Mouse (Mus musculus): ENCODE data around the gene Uchl3. TPM values are rescaled to one million over a fixed set of nuclear protein-coding genes. Genes with fewer than 3 reads are reported as not detected.

Uchl3 gene
- polyA plus RNA-seq, 1 experiment from 2014 or later = 53.0 TPM

- CTCF ChIA-PET = no interaction called here
- POLR2A ChIA-PET = no interaction called here
- no peak for TF ChIP-seq CTCF (IDR thresholded peaks at IDR 0.05)
- ATAC-seq = no peak
- H3K27me3 ChIP-seq = no peaks in the 10 kb centered on the region
- in situ Hi-C loops (cut with MboI; ENCODE audit: low pct_unique_long_range_greater_than_20kb) = no loop called here
- DNase-seq (ENCODE audit: low read depth, low spot score) = no peak
Observed at GRCm38 (mm10) chr14:101666056-101666455, 12.3 kb downstream of the Uchl3 start.

DNA sequence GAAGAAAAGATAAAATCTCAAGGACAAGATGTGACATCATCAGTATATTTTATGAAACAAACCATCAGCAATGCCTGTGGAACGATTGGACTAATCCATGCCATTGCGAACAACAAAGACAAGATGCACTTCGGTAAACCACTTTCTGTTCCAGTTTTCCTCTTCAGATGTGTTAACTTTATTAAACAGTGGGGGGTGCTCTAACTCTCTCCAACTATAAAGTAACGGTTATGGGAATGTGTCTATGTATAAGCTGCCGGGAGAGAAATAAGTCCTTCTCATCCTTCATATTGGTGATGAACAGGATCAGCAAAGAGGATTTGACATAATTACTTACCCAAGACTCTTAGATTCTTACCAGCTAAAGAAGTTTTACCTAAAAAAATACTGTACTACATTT is 12.8 kb downstream of the Uchl3 start:
- DNase-seq (ENCODE audit: low read depth, low spot score) (no peak), ATAC-seq (no peak)
- in situ Hi-C loops (cut with MboI; ENCODE audit: low pct_unique_long_range_greater_than_20kb) = no loop called here
- ChIA-PET CTCF (interaction anchor here (1.5 kb wide), 2 partner anchors 14 to 20 kb away, joined by 3 to 4 read pairs; no protein-coding TSS in a partner anchor), POLR2A (no interaction called here)
- TF ChIP-seq CTCF (IDR thresholded peaks at IDR 0.05) = peak; percentile 39
- no peaks in the 10 kb centered on the region for H3K27me3 ChIP-seq

- in situ Hi-C loops (cut with MboI; ENCODE audit: low pct_unique_long_range_greater_than_20kb) = no loop called here
- TF ChIP-seq CTCF (IDR thresholded peaks at IDR 0.05) = no peak
- ChIA-PET CTCF (no interaction called here), POLR2A (no interaction called here)
- H3K27me3 ChIP-seq = no peaks in the 10 kb centered on the region
- DNase-seq (ENCODE audit: low read depth, low spot score) (no peak), ATAC-seq (no peak)
Observed at GRCm38 (mm10) chr14:101668626-101669025, 14.9 kb downstream of the Uchl3 start.

GRCm38 (mm10) chr14:101672226-101672625 is 18.5 kb downstream of the Uchl3 start:
- ChIA-PET POLR2A (no interaction called here), CTCF (interaction anchor here (1.4 to 1.6 kb wide), 2 partner anchors 8 to 98 kb away, joined by 4 to 6 read pairs; no protein-coding TSS in a partner anchor)
- ATAC-seq = no peak
- no peaks in the 10 kb centered on the region for H3K27me3 ChIP-seq
- in situ Hi-C loops (cut with MboI; ENCODE audit: low pct_unique_long_range_greater_than_20kb) = no loop called here
- DNase-seq (ENCODE audit: low read depth, low spot score) = no peak
- no peak for TF ChIP-seq CTCF (IDR thresholded peaks at IDR 0.05)

DNA sequence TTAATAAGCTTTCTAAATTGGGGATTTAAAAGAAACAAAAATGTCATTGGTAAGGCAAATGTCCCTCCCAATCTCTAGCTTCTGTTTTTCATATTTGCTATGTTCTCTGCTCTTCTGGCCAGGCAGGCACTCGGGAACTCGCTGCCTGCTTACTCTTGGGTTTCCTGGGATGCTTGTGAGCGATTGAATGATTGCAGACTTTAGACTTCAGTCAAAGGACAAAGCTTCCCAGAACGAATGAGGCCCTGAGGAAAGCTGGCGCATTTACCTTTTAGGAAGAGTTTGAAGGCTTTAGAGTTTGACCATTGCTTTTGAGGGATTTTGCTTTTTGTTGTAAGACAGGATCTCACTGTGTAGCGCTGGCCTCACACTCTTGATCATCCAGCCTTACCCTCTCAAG is 33.9 kb downstream of the Uchl3 start:
- TF ChIP-seq CTCF (IDR thresholded peaks at IDR 0.05) = no peak
- in situ Hi-C loops (cut with MboI; ENCODE audit: low pct_unique_long_range_greater_than_20kb) = no loop called here
- H3K27me3 ChIP-seq = no peaks in the 10 kb centered on the region
- no peak for DNase-seq (ENCODE audit: low read depth, low spot score)
- ChIA-PET POLR2A (no interaction called here), CTCF (interaction anchor here (0.8 to 1.5 kb wide), 3 partner anchors 9 to 16 kb away, joined by 3 to 4 read pairs (median 3); no protein-coding TSS in a partner anchor)
- ATAC-seq = no peak

- ChIA-PET POLR2A (no interaction called here), CTCF (interaction anchor here (1.5 kb wide), 1 partner anchor 9 kb away, joined by 3 read pairs; no protein-coding TSS in a partner anchor)
- ATAC-seq (no peak), DNase-seq (ENCODE audit: low read depth, low spot score) (no peak)
- H3K27me3 ChIP-seq = no peaks in the 10 kb centered on the region
- in situ Hi-C loops (cut with MboI; ENCODE audit: low pct_unique_long_range_greater_than_20kb) = no loop called here
- no peak for TF ChIP-seq CTCF (IDR thresholded peaks at IDR 0.05)
Observed at GRCm38 (mm10) chr14:101688406-101688805, 34.6 kb downstream of the Uchl3 start.

GRCm38 (mm10) chr14:101704479-101704878 is 50.7 kb downstream of the Uchl3 start:
- H3K27me3 ChIP-seq = no peaks in the 10 kb centered on the region
- in situ Hi-C loops (cut with MboI; ENCODE audit: low pct_unique_long_range_greater_than_20kb) = no loop called here
- DNase-seq (ENCODE audit: low read depth, low spot score) (no peak), ATAC-seq (no peak)
- POLR2A ChIA-PET = no interaction called here
- CTCF ChIA-PET = no interaction called here
- no peak for TF ChIP-seq CTCF (IDR thresholded peaks at IDR 0.05)

DNA sequence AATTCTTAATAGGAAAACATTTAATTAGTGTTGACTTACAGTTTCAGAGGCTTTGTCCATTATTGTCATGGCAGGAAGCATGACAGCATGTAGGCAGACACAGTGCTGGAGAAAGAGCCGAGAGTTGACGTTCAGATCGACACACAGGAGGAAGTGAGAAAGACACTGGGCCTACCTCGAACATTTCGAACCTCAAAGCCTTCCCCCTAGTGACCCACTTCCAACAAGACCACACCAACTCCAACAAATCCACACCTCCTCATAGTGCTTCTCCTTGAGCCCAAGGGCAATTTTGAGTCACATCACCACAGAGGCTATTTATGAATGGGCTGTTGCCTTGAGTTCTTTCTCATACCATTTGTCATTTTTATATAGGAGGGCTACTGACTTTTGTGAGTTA is 53.3 kb downstream of the Uchl3 start:
- CTCF ChIA-PET = no interaction called here
- H3K27me3 ChIP-seq = no peaks in the 10 kb centered on the region
- ATAC-seq (no peak), DNase-seq (ENCODE audit: low read depth, low spot score) (no peak)
- no peak for TF ChIP-seq CTCF (IDR thresholded peaks at IDR 0.05)
- in situ Hi-C loops (cut with MboI; ENCODE audit: low pct_unique_long_range_greater_than_20kb) = no loop called here
- POLR2A ChIA-PET = no interaction called here

GRCm38 (mm10) chr14:101714414-101714813 is 60.6 kb downstream of the Uchl3 start:
- no peak for DNase-seq (ENCODE audit: low read depth, low spot score)
- ChIA-PET POLR2A (no interaction called here), CTCF (interaction anchor here (1.1 to 1.2 kb wide), 2 partner anchors 11 to 19 kb away, joined by 3 read pairs; no protein-coding TSS in a partner anchor)
- no peak for TF ChIP-seq CTCF (IDR thresholded peaks at IDR 0.05)
- H3K27me3 ChIP-seq = no peaks in the 10 kb centered on the region
- ATAC-seq = peak; percentile 31
- in situ Hi-C loops (cut with MboI; ENCODE audit: low pct_unique_long_range_greater_than_20kb) = no loop called here

GRCm38 (mm10) chr14:101729237-101729971 is 75.6 kb downstream of the Uchl3 start, which contains the start of the genes Gm9922 and Lmo7:
Gm9922 (minus strand) TSS chr14:101729814.
Lmo7 (plus strand) TSS chr14:101729957.
- in situ Hi-C loops (cut with MboI; ENCODE audit: low pct_unique_long_range_greater_than_20kb) = no loop called here

GRCm38 (mm10) chr14:101729972-101730692 is 76.4 kb downstream of the Uchl3 start:
- ATAC-seq (peak; percentile 64), DNase-seq (ENCODE audit: low read depth, low spot score) (no peak)
- in situ Hi-C loops (cut with MboI; ENCODE audit: low pct_unique_long_range_greater_than_20kb) = no loop called here
- CTCF ChIA-PET = interaction anchor here (1.3 to 1.4 kb wide), 2 partner anchors 12 to 19 kb away, joined by 3 read pairs; no protein-coding TSS in a partner anchor
- no peaks in the 10 kb centered on the region for H3K27me3 ChIP-seq
- POLR2A ChIA-PET = interaction anchor here (1.5 kb wide), 1 partner anchor 11 kb away, joined by 6 read pairs; no protein-coding TSS in a partner anchor
- no peak for TF ChIP-seq CTCF (IDR thresholded peaks at IDR 0.05)

More at GRCm38 (mm10) chr14:101729237-101729971, 75.6 kb downstream of the Uchl3 start, which contains the start of the genes Gm9922 and Lmo7:
- ChIA-PET POLR2A (interaction anchor here (1.5 kb wide), 1 partner anchor 10 kb away, joined by 6 read pairs; no protein-coding TSS in a partner anchor), CTCF (interaction anchor here (1.4 kb wide), 1 partner anchor 20 kb away, joined by 3 read pairs; no protein-coding TSS in a partner anchor)
- no peaks in the 10 kb centered on the region for H3K27me3 ChIP-seq
- TF ChIP-seq CTCF (IDR thresholded peaks at IDR 0.05) = no peak
- ATAC-seq (peak; percentile 91), DNase-seq (ENCODE audit: low read depth, low spot score) (no peak)
